Mouse (Mus musculus) intestine, embryonic 14.5 days (tissue): Measurements from ENCODE around the gene Aff3. TPM values are rescaled to one million over a fixed set of nuclear protein-coding genes. Genes with fewer than 3 reads are reported as not detected.

Experiments
- ATAC-seq: fragments of 200-750 bp; cut with Nextera tagmentation; replicated peaks from 2 replicates; pipeline ENCODE4 v1.8.0; 2017; ENCODE audit warnings: low read depth, moderate number of reproducible peaks, moderate TSS enrichment, moderate library complexity; ENCODE audit not compliant: low FRiP score, low TSS enrichment
- DNase-seq: peaks from one replicate; pipeline ENCODE4 v3.0.0-alpha.2; 2018; ENCODE audit warnings: low spot score
- H3K27ac ChIP-seq: fragments of 300-500 bp; sonication (generic); 2 replicates; pipeline ENCODE4 v1.5.1; 2014; ENCODE audit warnings: low read depth, mild to moderate bottlenecking, control low read depth
- H3K27me3 ChIP-seq: fragments of 300-500 bp; sonication (generic); replicated peaks from 2 replicates; pipeline ENCODE4 v1.6.1; 2014; ENCODE audit warnings: low read length, control low read depth; ENCODE audit not compliant: control insufficient read depth, insufficient read depth
- H3K36me3 ChIP-seq: fragments of 300-500 bp; sonication (generic); 2 replicates; pipeline ENCODE4 v1.6.1; 2014; ENCODE audit warnings: low read length, control low read depth; ENCODE audit not compliant: control insufficient read depth, insufficient read depth
- H3K4me1 ChIP-seq: fragments of 300-500 bp; sonication (generic); replicated peaks from 2 replicates; pipeline ENCODE4 v1.6.1; 2014; ENCODE audit warnings: low read length, control low read depth, mixed read lengths; ENCODE audit not compliant: control insufficient read depth, insufficient read depth
- H3K4me2 ChIP-seq: fragments of 300-500 bp; sonication (generic); 2 replicates; pipeline ENCODE4 v1.6.1; 2014; ENCODE audit warnings: low read length
- H3K4me3 ChIP-seq: fragments of 300-500 bp; sonication (generic); 2 replicates; pipeline ENCODE4 v1.5.1; 2014; ENCODE audit warnings: low read depth, low read length, control low read depth, mixed read lengths
- H3K9ac ChIP-seq: fragments of 300-500 bp; sonication (generic); 2 replicates; pipeline ENCODE4 v1.6.1; 2014; ENCODE audit warnings: mild to moderate bottlenecking, low read length
- H3K9me3 ChIP-seq: fragments of 300-500 bp; sonication (generic); 2 replicates; pipeline ENCODE4 v1.6.1; 2016; ENCODE audit warnings: low read length, control low read depth; ENCODE audit not compliant: control insufficient read depth
- WGBS: fragments of 180-500 bp; shearing (Covaris S2); extraction: QIAGEN DNeasy Blood & Tissue Kit; methylation state at CpG from one replicate; pipeline ENCODE4 v1.1.7; 2014; 5-methylcytosine and 5-hydroxymethylcytosine counted together
- polyA plus RNA-seq: library from polyadenylated mRNA; unstranded; fragments of >200 nt; fragmentation: Nextera tagmentation; extraction: Ambion mirVana; gene quantifications from 2 replicates; pipeline ENCODE4 v1.2.1, GENCODE M21; 2014

Gene Aff3
- polyA plus RNA-seq, 1 experiment from 2014 or later = 8.6 TPM

- Histone ChIP-seq H3K27me3 (no peaks in the 10 kb centered on the region), H3K4me1 (peaks cover 14% of the 10 kb centered on the region), H3K36me3 (no peaks in the 10 kb centered on the region), H3K9ac (no peak overlapping the region), H3K27ac (no peak overlapping the region), H3K4me3 (no peak overlapping the region), H3K9me3 (no peaks in the 10 kb centered on the region), H3K4me2 (no peak overlapping the region)
- ATAC-seq (no peak), DNase-seq (no peak)
- 36% methylated on average over 6 of the region's 6 CpGs for WGBS
These were observed 271.2 kb downstream of the Aff3 start for GRCm38 (mm10) chr1:38393516-38393915.

GRCm38 (mm10) chr1:38392928-38393327 is 271.8 kb downstream of the Aff3 start:
- DNase-seq (peak; percentile 79), ATAC-seq (no peak)
- Histone ChIP-seq H3K4me2 (no peak overlapping the region), H3K27me3 (no peaks in the 10 kb centered on the region), H3K36me3 (no peaks in the 10 kb centered on the region), H3K4me1 (peaks cover 15% of the 10 kb centered on the region), H3K27ac (no peak overlapping the region), H3K9me3 (no peaks in the 10 kb centered on the region), H3K9ac (no peak overlapping the region), H3K4me3 (no peak overlapping the region)
- 31% methylated on average over 2 of the region's 2 CpGs for WGBS

GRCm38 (mm10) chr1:38390886-38391249 is 273.9 kb downstream of the Aff3 start:
- no peak for DNase-seq
- Histone ChIP-seq H3K4me1 (peaks cover 18% of the 10 kb centered on the region), H3K36me3 (no peaks in the 10 kb centered on the region), H3K27me3 (no peaks in the 10 kb centered on the region), H3K9ac (no peak overlapping the region), H3K9me3 (no peaks in the 10 kb centered on the region), H3K4me2 (no peak overlapping the region), H3K4me3 (no peak overlapping the region), H3K27ac (no peak overlapping the region)
- 66% methylated on average over 7 of the region's 7 CpGs for WGBS
- ATAC-seq = no peak

- no peaks in the 10 kb centered on the region for H3K9me3 ChIP-seq
- no peak overlapping the region for H3K9ac ChIP-seq
- peaks cover 21% of the 10 kb centered on the region for H3K4me1 ChIP-seq
- no peak overlapping the region for H3K4me3 ChIP-seq
- no peak for DNase-seq
- no peaks in the 10 kb centered on the region for H3K27me3 ChIP-seq
- ATAC-seq = no peak
- H3K4me2 ChIP-seq = no peak overlapping the region
- H3K36me3 ChIP-seq = no peaks in the 10 kb centered on the region
- 89% methylated on average over 17 of the region's 17 CpGs for WGBS
- no peak overlapping the region for H3K27ac ChIP-seq
These were observed 274.4 kb downstream of the Aff3 start for GRCm38 (mm10) chr1:38390235-38390885.

- H3K9me3 ChIP-seq = no peaks in the 10 kb centered on the region
- ATAC-seq (no peak), DNase-seq (no peak)
- H3K27me3 ChIP-seq = no peaks in the 10 kb centered on the region
- no peak overlapping the region for H3K27ac ChIP-seq
- H3K36me3 ChIP-seq = no peaks in the 10 kb centered on the region
- peaks cover 21% of the 10 kb centered on the region for H3K4me1 ChIP-seq
- H3K4me2 ChIP-seq = no peak overlapping the region
- no peak overlapping the region for H3K4me3 ChIP-seq
- 62% methylated on average over 7 of the region's 7 CpGs for WGBS
- H3K9ac ChIP-seq = no peak overlapping the region
These were observed 275.2 kb downstream of the Aff3 start for GRCm38 (mm10) chr1:38389576-38389975.

GRCm38 (mm10) chr1:38388466-38388865 is 276.3 kb downstream of the Aff3 start:
- ATAC-seq = peak; percentile 43; the same call in 1 of the 2 replicates
- H3K36me3 ChIP-seq = no peaks in the 10 kb centered on the region
- H3K4me3 ChIP-seq = no peak overlapping the region
- H3K4me2 ChIP-seq = no peak overlapping the region
- no peaks in the 10 kb centered on the region for H3K27me3 ChIP-seq
- peaks cover 17% of the 10 kb centered on the region for H3K4me1 ChIP-seq
- H3K9ac ChIP-seq = no peak overlapping the region
- 38% methylated on average over 3 of the region's 3 CpGs for whole genome bisulfite sequencing
- no peaks in the 10 kb centered on the region for H3K9me3 ChIP-seq
- DNase-seq = no peak
- H3K27ac ChIP-seq = no peak overlapping the region

GRCm38 (mm10) chr1:38387438-38387837 is 277.3 kb downstream of the Aff3 start:
- Histone ChIP-seq H3K4me3 (no peak overlapping the region), H3K4me2 (no peak overlapping the region), H3K9me3 (no peaks in the 10 kb centered on the region), H3K9ac (no peak overlapping the region), H3K4me1 (peaks cover 12% of the 10 kb centered on the region; the same call in 1 of the 2 replicates), H3K27me3 (no peaks in the 10 kb centered on the region), H3K36me3 (no peaks in the 10 kb centered on the region), H3K27ac (no peak overlapping the region)
- ATAC-seq (no peak), DNase-seq (no peak)
- WGBS = 44% methylated on average over 9 of the region's 9 CpGs

- no peak overlapping the region for H3K4me2 ChIP-seq
- DNase-seq (no peak), ATAC-seq (no peak)
- H3K9me3 ChIP-seq = no peaks in the 10 kb centered on the region
- no peaks in the 10 kb centered on the region for H3K27me3 ChIP-seq
- H3K27ac ChIP-seq = no peak overlapping the region
- no peak overlapping the region for H3K9ac ChIP-seq
- WGBS = 53% methylated on average over 16 of the region's 16 CpGs
- H3K4me1 ChIP-seq = peaks cover 7% of the 10 kb centered on the region; the same call in 1 of the 2 replicates
- H3K4me3 ChIP-seq = no peak overlapping the region
- no peaks in the 10 kb centered on the region for H3K36me3 ChIP-seq
These were observed 280.2 kb downstream of the Aff3 start for GRCm38 (mm10) chr1:38384457-38385121.

- H3K4me1 ChIP-seq = peaks cover 7% of the 10 kb centered on the region; the same call in 1 of the 2 replicates
- DNase-seq (no peak), ATAC-seq (no peak)
- H3K27ac ChIP-seq = no peak overlapping the region
- WGBS = 83% methylated on average over 7 of the region's 7 CpGs
- H3K9me3 ChIP-seq = no peaks in the 10 kb centered on the region
- H3K36me3 ChIP-seq = no peaks in the 10 kb centered on the region
- H3K4me2 ChIP-seq = no peak overlapping the region
- H3K9ac ChIP-seq = no peak overlapping the region
- H3K27me3 ChIP-seq = no peaks in the 10 kb centered on the region
- no peak overlapping the region for H3K4me3 ChIP-seq
These were observed 280.7 kb downstream of the Aff3 start for GRCm38 (mm10) chr1:38384010-38384409.
